Mouse (Mus musculus) testis, adult 2 months (tissue): ENCODE measurements around the gene Setdb1.

Experiments
- CTCF ChIP-seq: fragments of 200-500 bp; IDR thresholded peaks from 2 replicates; pipeline ENCODE4 v1.5.1; 2012; ENCODE audit warnings: low read depth, mild to moderate bottlenecking, inconsistent platforms, low read length, moderate library complexity; ENCODE audit not compliant: control insufficient read depth, insufficient read depth, insufficient replicate concordance
- POLR2A ChIP-seq: fragments of 200-500 bp; IDR thresholded peaks from 2 replicates; pipeline ENCODE4 v1.6.1; 2012; ENCODE audit warnings: low read depth, mild to moderate bottlenecking, inconsistent platforms, low read length, moderate library complexity; ENCODE audit not compliant: control insufficient read depth

DNA sequence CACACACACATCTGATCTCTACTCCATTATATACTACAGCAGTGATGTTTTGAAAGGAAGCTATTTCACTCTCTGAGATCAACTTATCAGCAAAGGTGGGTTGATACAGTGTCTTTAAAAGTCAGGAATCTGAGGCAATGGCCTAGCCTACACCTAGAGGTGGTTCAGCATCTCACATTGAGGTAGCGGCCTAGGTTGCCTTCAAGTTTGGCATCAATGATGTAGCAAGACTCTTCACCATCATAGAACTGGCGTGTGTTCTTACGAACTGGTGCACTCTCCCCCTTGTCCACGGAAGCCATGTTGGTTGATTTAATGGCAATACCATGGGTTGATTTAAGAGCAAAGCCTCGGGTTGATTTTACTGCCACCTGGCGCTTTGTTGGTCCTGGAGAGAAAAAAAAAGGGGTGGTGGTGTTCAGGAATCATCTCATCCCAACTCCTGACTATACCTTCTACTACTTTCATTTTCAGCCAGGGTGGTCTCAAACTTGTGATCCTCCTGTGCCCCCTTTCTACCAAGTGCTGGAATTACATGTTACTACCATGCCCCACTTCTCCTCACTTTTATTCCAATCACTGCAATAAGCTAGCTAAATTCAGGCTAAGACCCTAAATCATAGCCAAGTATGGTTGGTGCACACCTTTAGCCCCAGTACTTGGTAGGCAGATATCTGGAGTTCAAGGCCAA, 32.4 kb downstream of the Setdb1 start:
- no peak for TF ChIP-seq CTCF
- TF ChIP-seq POLR2A = no peak
